Mouse (Mus musculus) hematopoietic stem cell, adult 5-6 weeks (primary cell): ENCODE measurements around the gene Pygm. TPM values are rescaled to one million over a fixed set of nuclear protein-coding genes. Genes with fewer than 3 reads are reported as not detected.

ENCODE experiments used
- ATAC-seq, 2 experiments: fragments of 125-278 bp in 1 of 2; replicated peaks in 1 of 2; 2 replicates each; pipeline ENCODE4 v1.8.0; 2016 to 2017; ENCODE audit warnings: inconsistent platforms in 2 of 2, mild to moderate bottlenecking in 2 of 2, moderate number of reproducible peaks in 2 of 2, low read depth in 1 of 2, moderate TSS enrichment in 1 of 2; ENCODE audit not compliant: low FRiP score in 2 of 2, poor library complexity in 2 of 2, severe bottlenecking in 2 of 2, insufficient read depth in 1 of 2, low TSS enrichment in 1 of 2
- total RNA-seq: library from RNA; stranded (forward); fragments of 172-1452, 232-1000 nt; gene quantifications from 2 replicates; pipeline ENCODE4 v1.2.3, GENCODE M21; 2017

Pygm gene
- total RNA-seq, 1 experiment from 2014 or later: 6.7 TPM

GRCm38 (mm10) chr19:6376643-6377042 lies 7.6 kb upstream of the Pygm start:
- ATAC-seq: no peak

DNA sequence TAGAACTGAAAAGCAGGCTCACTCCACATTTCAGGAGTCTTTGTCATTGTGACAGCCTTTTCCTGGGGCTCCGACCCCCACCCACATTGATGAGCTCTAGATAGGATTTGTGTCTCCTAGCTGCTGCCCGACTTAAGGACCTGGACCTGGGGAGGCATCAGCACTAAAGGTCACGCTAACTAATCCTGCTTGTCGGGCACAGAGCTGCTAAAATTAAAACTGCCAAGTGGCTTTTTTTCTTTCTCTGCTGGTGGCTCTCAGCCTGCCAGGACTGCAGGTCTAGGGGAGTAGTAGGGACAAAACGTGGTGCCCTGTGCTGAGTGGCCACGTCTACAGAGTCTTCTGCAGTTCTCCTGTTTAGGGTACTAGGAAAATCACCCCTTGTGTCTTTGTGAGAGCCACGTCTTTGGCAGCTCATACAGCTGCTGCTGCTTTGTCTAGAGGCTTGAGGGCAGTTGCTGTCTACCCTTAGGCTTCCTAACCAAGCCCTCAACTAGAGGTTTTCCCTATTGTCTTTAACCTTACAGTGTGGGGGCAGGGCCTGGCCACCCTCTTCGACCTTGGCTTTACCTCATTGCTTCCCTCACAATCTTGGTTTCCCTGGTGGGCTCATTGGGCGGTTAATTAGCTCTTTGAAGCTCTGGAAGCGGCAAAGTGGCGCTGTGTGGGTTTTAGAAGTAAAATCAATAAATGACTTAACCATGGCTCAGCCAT lies 6.7 kb upstream of the Pygm start:
- no peak for ATAC-seq

DNA sequence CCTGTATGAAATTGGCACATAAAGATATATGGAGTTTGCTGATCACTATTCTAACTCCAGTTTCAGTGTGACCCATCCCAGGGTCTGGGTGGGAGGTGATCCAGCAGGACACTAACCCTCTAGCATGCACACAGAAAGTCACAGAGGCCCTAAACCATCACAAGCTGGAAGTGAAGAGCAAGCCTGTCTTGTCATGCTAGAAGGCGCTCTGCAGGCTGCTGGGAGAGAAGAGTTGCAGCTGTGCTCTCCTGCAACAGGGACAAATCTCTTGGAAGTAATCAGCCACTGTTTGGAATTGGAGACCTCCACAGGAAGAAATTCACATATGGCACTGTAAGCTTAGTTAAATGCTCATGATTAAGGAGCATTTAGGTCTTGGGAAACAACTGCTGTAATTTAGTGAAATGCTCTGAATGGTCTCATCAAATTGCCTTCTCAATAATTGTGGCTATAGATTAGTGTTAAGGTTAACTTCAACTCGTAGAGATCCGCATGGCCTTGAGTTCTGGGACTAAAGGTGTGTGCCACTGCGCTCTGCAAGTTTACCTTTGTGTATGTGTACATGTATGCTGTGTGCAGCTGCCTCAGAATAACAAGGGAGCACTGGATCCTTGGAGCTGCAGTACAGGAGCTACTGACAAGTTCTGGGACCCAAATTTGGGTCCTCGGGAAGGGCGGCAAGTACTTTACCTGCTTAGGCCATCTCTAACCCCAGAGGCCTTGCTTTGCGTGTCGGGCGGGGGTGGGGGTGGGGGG lies 3.6 kb upstream of the Pygm start:
- ATAC-seq: no peak

GRCm38 (mm10) chr19:6381238-6381637 lies 3.0 kb upstream of the Pygm start:
- no peak for ATAC-seq

- ATAC-seq: peak; percentile 28 to 33; a peak in 3 of 4 replicates
These were observed 1.8 kb upstream of the Pygm start for GRCm38 (mm10) chr19:6382323-6382924.

DNA sequence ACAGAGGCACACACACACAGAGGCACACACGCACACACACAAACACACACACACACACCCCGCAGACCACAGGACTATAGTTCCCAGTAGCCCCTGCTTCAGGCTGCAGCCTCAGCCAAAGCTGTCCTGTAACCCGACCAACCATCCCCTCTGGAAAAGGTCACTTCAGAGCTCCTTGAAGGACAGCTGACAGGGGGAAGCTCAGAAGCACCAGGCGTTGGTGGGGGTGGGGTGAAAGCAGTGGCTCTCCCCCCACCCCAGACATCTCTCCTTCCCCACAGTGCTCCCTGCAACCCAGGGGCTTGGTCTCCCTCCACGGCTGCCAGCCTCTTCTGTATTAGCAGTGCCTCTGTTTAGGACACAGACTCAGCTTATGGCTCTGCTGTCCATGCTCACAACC lies 729 bp upstream of the Pygm start:
- no peak for ATAC-seq

DNA sequence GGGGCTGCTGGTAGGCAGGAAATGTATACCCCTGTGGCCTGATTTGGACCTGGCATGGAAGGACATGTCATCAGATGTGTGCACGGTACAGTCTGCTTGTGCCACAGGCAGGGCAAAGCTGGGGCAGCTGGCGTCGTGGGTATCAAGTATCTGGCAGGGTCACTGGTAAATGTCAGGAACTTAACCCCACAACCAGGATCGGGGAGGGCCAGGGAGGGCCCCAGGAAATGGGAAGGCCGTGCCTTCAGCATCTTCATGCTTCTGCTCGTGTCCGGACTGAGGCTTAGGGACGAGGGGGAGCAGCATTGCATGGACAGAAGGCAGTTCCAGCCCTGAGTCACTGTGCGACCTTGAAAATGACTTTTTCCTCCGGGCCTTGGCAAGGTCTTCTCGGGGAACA lies 755 bp downstream of the Pygm start:
- ATAC-seq: no peak

GRCm38 (mm10) chr19:6385419-6385818 lies 1.2 kb downstream of the Pygm start:
- no peak for ATAC-seq

DNA sequence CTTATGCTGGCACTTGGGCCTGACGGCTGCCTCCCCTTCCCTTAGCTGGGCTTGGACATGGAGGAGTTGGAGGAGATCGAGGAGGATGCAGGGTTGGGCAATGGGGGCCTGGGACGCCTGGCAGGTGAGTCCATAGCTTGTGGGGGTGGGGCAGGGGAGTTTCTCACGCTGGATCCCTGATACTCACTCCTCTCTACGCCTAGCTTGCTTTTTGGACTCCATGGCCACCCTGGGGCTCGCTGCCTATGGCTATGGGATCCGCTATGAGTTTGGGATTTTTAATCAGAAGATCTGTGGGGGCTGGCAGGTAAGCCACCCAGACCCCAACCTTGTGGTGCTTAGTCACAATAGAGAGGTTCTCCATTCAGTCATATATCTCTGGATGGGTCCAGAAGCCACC lies 1.6 kb downstream of the Pygm start:
- no peak for ATAC-seq

- no peak for ATAC-seq
These were observed 2.0 kb downstream of the Pygm start for GRCm38 (mm10) chr19:6386234-6386633.

DNA sequence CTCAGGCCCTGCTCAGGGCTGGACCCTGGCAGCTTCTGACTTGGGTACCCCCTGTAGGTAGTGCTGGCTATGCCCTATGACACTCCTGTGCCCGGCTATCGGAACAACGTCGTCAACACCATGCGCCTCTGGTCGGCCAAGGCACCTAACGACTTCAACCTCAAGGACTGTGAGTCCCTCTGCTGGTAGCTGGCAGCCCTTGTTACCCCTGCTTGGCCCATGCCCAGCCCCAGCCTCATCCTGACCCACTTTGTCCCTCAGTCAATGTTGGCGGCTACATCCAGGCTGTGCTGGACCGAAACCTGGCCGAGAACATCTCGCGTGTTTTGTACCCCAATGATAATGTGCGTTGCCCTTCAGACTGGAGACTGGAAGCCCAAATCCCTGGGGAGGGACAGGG lies 3.8 kb downstream of the Pygm start:
- ATAC-seq: 0 out of 4 replicates have a peak, but pooled peaks of 1 of the 2 experiments have one; percentile 15

GRCm38 (mm10) chr19:6389803-6390202 lies 5.6 kb downstream of the Pygm start:
- ATAC-seq: peak in 1 of 2 experiments; percentile 22; a peak in 1 of 4 replicates

DNA sequence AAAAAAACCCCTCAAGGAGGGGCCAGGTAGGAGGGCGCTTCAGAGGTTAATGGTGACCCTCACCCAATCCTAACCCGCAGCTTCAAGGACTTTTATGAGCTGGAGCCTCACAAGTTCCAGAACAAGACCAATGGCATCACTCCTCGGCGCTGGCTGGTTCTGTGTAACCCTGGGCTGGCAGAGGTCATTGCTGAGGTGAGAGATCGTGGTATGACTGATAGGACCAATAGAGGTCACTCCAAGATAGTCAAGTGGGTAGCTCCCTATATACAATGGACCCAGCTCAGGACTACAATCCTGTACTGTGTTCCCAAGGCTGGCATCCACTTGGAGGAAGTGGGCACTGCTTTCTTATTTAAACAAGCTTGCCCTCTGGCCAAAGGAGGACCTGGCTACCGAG lies 6.1 kb downstream of the Pygm start:
- no peak for ATAC-seq

DNA sequence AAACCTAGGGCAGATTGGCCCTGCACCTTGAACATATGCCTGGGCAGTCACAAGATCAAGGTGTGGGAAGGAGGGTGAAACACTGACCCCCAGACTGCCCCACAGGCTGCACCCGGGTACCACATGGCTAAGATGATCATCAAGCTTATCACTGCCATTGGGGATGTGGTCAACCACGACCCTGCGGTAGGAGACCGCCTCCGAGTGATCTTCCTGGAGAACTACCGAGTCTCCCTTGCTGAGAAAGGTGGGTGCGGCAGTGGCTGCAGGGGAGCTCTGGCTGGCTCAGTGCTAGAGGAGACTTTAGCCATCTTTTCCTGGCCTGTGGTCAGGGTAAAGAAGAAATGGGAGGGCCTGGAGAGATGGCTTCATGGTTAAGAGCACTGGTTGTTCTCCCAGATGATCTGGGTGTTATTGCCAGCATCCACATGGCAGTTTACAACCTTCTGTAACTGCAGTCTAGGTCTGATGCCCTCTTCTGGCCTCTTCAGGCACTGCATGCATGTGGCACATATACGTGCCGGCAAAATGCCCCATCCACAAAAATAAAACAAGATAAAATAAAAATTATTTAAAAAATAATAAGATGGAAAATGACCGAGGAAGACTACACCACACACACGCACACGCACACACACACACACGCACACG lies 8.7 kb downstream of the Pygm start:
- 0 out of 4 replicates have a peak, but pooled peaks of 1 of the 2 experiments have one; percentile 28 for ATAC-seq

- no peak for ATAC-seq
These were observed 9.4 kb downstream of the Pygm start for GRCm38 (mm10) chr19:6393637-6394036.

DNA sequence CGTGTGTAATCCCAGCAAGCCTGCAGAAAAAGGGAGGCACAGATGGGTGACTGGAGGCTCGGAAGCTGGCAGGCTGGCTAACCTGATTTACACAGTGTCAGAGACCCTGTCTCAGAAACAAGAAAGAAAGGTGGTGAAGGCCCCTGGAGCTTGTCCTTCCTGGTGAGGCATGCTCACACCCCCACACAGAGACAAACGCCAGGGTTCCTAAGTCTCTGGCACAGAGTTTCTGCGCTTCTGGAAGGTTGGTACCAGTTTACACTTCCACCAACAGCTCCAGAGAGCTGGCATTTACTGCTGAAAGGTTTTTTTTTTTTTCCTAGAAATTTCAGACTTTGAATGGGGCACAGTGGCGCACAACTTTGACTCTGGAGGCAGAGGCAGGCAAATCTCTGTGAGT lies 12.0 kb downstream of the Pygm start:
- no peak for ATAC-seq

GRCm38 (mm10) chr19:6397582-6398249 lies 13.5 kb downstream of the Pygm start:
- ATAC-seq: no peak
